Mouse (Mus musculus) hindbrain, embryonic 15.5 days (tissue): ENCODE measurements around the gene Tmem266. TPM values are rescaled to one million over a fixed set of nuclear protein-coding genes. Genes with fewer than 3 reads are reported as not detected.

Source experiments
- ATAC-seq: fragments of 200-750 bp; cut with Nextera tagmentation; 2 replicates; pipeline ENCODE4 v1.8.0; 2017; ENCODE audit warnings: low read depth, moderate number of reproducible peaks, moderate TSS enrichment; ENCODE audit not compliant: low FRiP score
- H3K27ac ChIP-seq: fragments of 300-500 bp; sonication (generic); replicated peaks from 2 replicates; pipeline ENCODE4 v1.5.1; 2015; ENCODE audit warnings: mild to moderate bottlenecking, inconsistent platforms
- H3K27me3 ChIP-seq: fragments of 300-500 bp; sonication (generic); 2 replicates; pipeline ENCODE4 v1.6.1; 2015; ENCODE audit warnings: control low read depth, inconsistent platforms
- H3K36me3 ChIP-seq: fragments of 300-500 bp; sonication (generic); 2 replicates; pipeline ENCODE4 v1.6.1; 2015; ENCODE audit warnings: control low read depth, inconsistent platforms
- H3K4me1 ChIP-seq: fragments of 300-500 bp; sonication (generic); replicated peaks from 2 replicates; pipeline ENCODE4 v1.6.1; 2015; ENCODE audit warnings: control low read depth, inconsistent platforms
- H3K4me2 ChIP-seq: fragments of 300-500 bp; sonication (generic); 2 replicates; pipeline ENCODE4 v1.6.1; 2015; ENCODE audit warnings: moderate library complexity, mild to moderate bottlenecking, inconsistent platforms
- H3K4me3 ChIP-seq: fragments of 300-500 bp; sonication (generic); 2 replicates; pipeline ENCODE4 v1.5.1; 2015; ENCODE audit warnings: mild to moderate bottlenecking, inconsistent platforms
- H3K9ac ChIP-seq: fragments of 300-500 bp; sonication (generic); 2 replicates; pipeline ENCODE4 v1.6.1; 2015; ENCODE audit warnings: inconsistent platforms
- H3K9me3 ChIP-seq: fragments of 300-500 bp; sonication (generic); 2 replicates; pipeline ENCODE4 v1.6.1; 2016; ENCODE audit warnings: control low read depth, inconsistent platforms
- WGBS: fragments of 180-500 bp; shearing (Covaris S2); methylation state at CpG from one replicate; pipeline ENCODE4 v1.1.7; 2015; 5-methylcytosine and 5-hydroxymethylcytosine counted together
- polyA plus RNA-seq: library from polyadenylated mRNA; unstranded; fragments of >200 nt; fragmentation: Nextera tagmentation; extraction: Ambion mirVana; gene quantifications from 2 replicates; pipeline ENCODE4 v1.2.1, GENCODE M21; 2015

Tmem266 gene
- polyA plus RNA-seq, 1 experiment from 2014 or later = 5.3 TPM

- Histone ChIP-seq H3K4me3 (no peak overlapping the region), H3K9me3 (no peaks in the 10 kb centered on the region), H3K36me3 (no peaks in the 10 kb centered on the region), H3K4me1 (no peaks in the 10 kb centered on the region), H3K4me2 (no peak overlapping the region), H3K27me3 (no peaks in the 10 kb centered on the region), H3K9ac (no peak overlapping the region), H3K27ac (no peak overlapping the region)
- no peak for ATAC-seq
- WGBS = 90% methylated on average over 7 of the region's 7 CpGs
These were observed 17.5 kb downstream of the Tmem266 start for GRCm38 (mm10) chr9:55344165-55344564.

- 92% methylated on average over 7 of the region's 7 CpGs for WGBS
- no peak overlapping the region for H3K4me2 ChIP-seq
- no peak for ATAC-seq
- H3K36me3 ChIP-seq = no peaks in the 10 kb centered on the region
- H3K4me3 ChIP-seq = no peak overlapping the region
- H3K9ac ChIP-seq = no peak overlapping the region
- no peaks in the 10 kb centered on the region for H3K9me3 ChIP-seq
- H3K4me1 ChIP-seq = no peaks in the 10 kb centered on the region
- no peaks in the 10 kb centered on the region for H3K27me3 ChIP-seq
- H3K27ac ChIP-seq = no peak overlapping the region
These were observed 18.6 kb downstream of the Tmem266 start for GRCm38 (mm10) chr9:55345332-55345731.

GRCm38 (mm10) chr9:55348664-55349063 lies 22.0 kb downstream of the Tmem266 start:
- Histone ChIP-seq H3K4me1 (no peaks in the 10 kb centered on the region), H3K4me2 (no peak overlapping the region), H3K9ac (no peak overlapping the region), H3K36me3 (no peaks in the 10 kb centered on the region), H3K4me3 (no peak overlapping the region), H3K27ac (no peak overlapping the region), H3K27me3 (no peaks in the 10 kb centered on the region), H3K9me3 (no peaks in the 10 kb centered on the region)
- ATAC-seq = no peak
- WGBS = 84% methylated on average over 3 of the region's 3 CpGs

- 0 out of 2 replicates have a peak, but pooled peaks cover 3% of the 10 kb centered on the region for H3K4me1 ChIP-seq
- no peak overlapping the region for H3K27ac ChIP-seq
- no peak for ATAC-seq
- no peak overlapping the region for H3K4me2 ChIP-seq
- no peaks in the 10 kb centered on the region for H3K36me3 ChIP-seq
- H3K9ac ChIP-seq = no peak overlapping the region
- no peak overlapping the region for H3K4me3 ChIP-seq
- H3K27me3 ChIP-seq = no peaks in the 10 kb centered on the region
- 50% methylated on average over 3 of the region's 3 CpGs for WGBS
- H3K9me3 ChIP-seq = no peaks in the 10 kb centered on the region
These were observed 28.0 kb downstream of the Tmem266 start for GRCm38 (mm10) chr9:55354686-55355085.

- H3K27me3 ChIP-seq = no peaks in the 10 kb centered on the region
- no peaks in the 10 kb centered on the region for H3K36me3 ChIP-seq
- no peak overlapping the region for H3K4me3 ChIP-seq
- no peak overlapping the region for H3K4me2 ChIP-seq
- ATAC-seq = peak; percentile 51; the same call in 1 of the 2 replicates
- H3K9ac ChIP-seq = no peak overlapping the region
- H3K4me1 ChIP-seq = 0 out of 2 replicates have a peak, but pooled peaks cover 3% of the 10 kb centered on the region
- 18% methylated on average over 8 of the region's 8 CpGs for WGBS
- H3K9me3 ChIP-seq = no peaks in the 10 kb centered on the region
- no peak overlapping the region; the same call in 1 of the 2 replicates for H3K27ac ChIP-seq
These were observed 28.6 kb downstream of the Tmem266 start for GRCm38 (mm10) chr9:55355270-55355834.

GRCm38 (mm10) chr9:55357164-55357563 lies 30.5 kb downstream of the Tmem266 start:
- no peak for ATAC-seq
- 86% methylated on average over 1 of the region's 1 CpGs for WGBS

GRCm38 (mm10) chr9:55360372-55360771 lies 33.7 kb downstream of the Tmem266 start:
- no peak for ATAC-seq
- H3K4me3 ChIP-seq = no peak overlapping the region
- no peaks in the 10 kb centered on the region for H3K9me3 ChIP-seq
- H3K9ac ChIP-seq = no peak overlapping the region
- no peaks in the 10 kb centered on the region for H3K36me3 ChIP-seq
- H3K4me2 ChIP-seq = no peak overlapping the region
- H3K4me1 ChIP-seq = no peaks in the 10 kb centered on the region
- H3K27me3 ChIP-seq = no peaks in the 10 kb centered on the region
- WGBS = 76% methylated on average over 3 of the region's 3 CpGs
- no peak overlapping the region for H3K27ac ChIP-seq

More at GRCm38 (mm10) chr9:55357164-55357563, 30.5 kb downstream of the Tmem266 start:
- Histone ChIP-seq H3K9me3 (no peaks in the 10 kb centered on the region), H3K4me2 (no peak overlapping the region), H3K4me3 (no peak overlapping the region), H3K36me3 (no peaks in the 10 kb centered on the region), H3K27ac (no peak overlapping the region), H3K9ac (no peak overlapping the region), H3K27me3 (no peaks in the 10 kb centered on the region), H3K4me1 (0 out of 2 replicates have a peak, but pooled peaks cover 3% of the 10 kb centered on the region)

- Histone ChIP-seq H3K27me3 (no peaks in the 10 kb centered on the region), H3K9ac (no peak overlapping the region), H3K27ac (no peak overlapping the region), H3K36me3 (no peaks in the 10 kb centered on the region), H3K4me1 (no peaks in the 10 kb centered on the region), H3K9me3 (no peaks in the 10 kb centered on the region), H3K4me2 (no peak overlapping the region), H3K4me3 (no peak overlapping the region)
- ATAC-seq = no peak
- 55% methylated on average over 7 of the region's 7 CpGs for WGBS
These were observed 34.1 kb downstream of the Tmem266 start for GRCm38 (mm10) chr9:55360861-55361260.

GRCm38 (mm10) chr9:55361969-55362368 lies 35.3 kb downstream of the Tmem266 start:
- no peaks in the 10 kb centered on the region for H3K4me1 ChIP-seq
- H3K27ac ChIP-seq = no peak overlapping the region
- 87% methylated on average over 5 of the region's 5 CpGs for WGBS
- no peak overlapping the region for H3K4me2 ChIP-seq
- H3K4me3 ChIP-seq = no peak overlapping the region
- ATAC-seq = no peak
- H3K9ac ChIP-seq = no peak overlapping the region
- no peaks in the 10 kb centered on the region for H3K9me3 ChIP-seq
- no peaks in the 10 kb centered on the region for H3K36me3 ChIP-seq
- no peaks in the 10 kb centered on the region for H3K27me3 ChIP-seq

GRCm38 (mm10) chr9:55363707-55364106 lies 37.0 kb downstream of the Tmem266 start:
- Histone ChIP-seq H3K36me3 (no peaks in the 10 kb centered on the region), H3K9me3 (no peaks in the 10 kb centered on the region), H3K9ac (no peak overlapping the region), H3K27me3 (no peaks in the 10 kb centered on the region), H3K4me1 (no peaks in the 10 kb centered on the region), H3K4me3 (no peak overlapping the region), H3K4me2 (no peak overlapping the region), H3K27ac (no peak overlapping the region)
- ATAC-seq = no peak

- H3K9me3 ChIP-seq = no peaks in the 10 kb centered on the region
- H3K4me1 ChIP-seq = no peaks in the 10 kb centered on the region
- ATAC-seq = no peak
- H3K27ac ChIP-seq = no peak overlapping the region
- no peak overlapping the region for H3K4me3 ChIP-seq
- H3K4me2 ChIP-seq = no peak overlapping the region
- H3K36me3 ChIP-seq = no peaks in the 10 kb centered on the region
- H3K9ac ChIP-seq = no peak overlapping the region
- 57% methylated on average over 3 of the region's 3 CpGs for WGBS
- no peaks in the 10 kb centered on the region for H3K27me3 ChIP-seq
These were observed 41.3 kb downstream of the Tmem266 start for GRCm38 (mm10) chr9:55368011-55368410.

GRCm38 (mm10) chr9:55371908-55372307 lies 45.2 kb downstream of the Tmem266 start:
- Histone ChIP-seq H3K4me1 (no peaks in the 10 kb centered on the region), H3K27me3 (no peaks in the 10 kb centered on the region), H3K9me3 (no peaks in the 10 kb centered on the region), H3K4me3 (no peak overlapping the region), H3K27ac (no peak overlapping the region), H3K4me2 (no peak overlapping the region), H3K36me3 (no peaks in the 10 kb centered on the region), H3K9ac (no peak overlapping the region)
- 77% methylated on average over 7 of the region's 7 CpGs for WGBS
- no peak for ATAC-seq
